Comparison of ENCODE assay signal across 28 mouse cellular contexts in genomic region chr4:59565571-59566188, GRCm38 (mm10). TPM values are rescaled to one million over a fixed set of nuclear protein-coding genes. Genes with fewer than 3 reads are reported as not detected.
DNase-seq lines count a peak whose midpoint lies in the region; ATAC-seq lines count a peak whose summit lies in the region.
"Had no signal": no experiment of that assay in that cellular context is flagged by ENCODE, and none has a peak within 500 bp of the region (broad histone marks: within the 10 kb centered on the region; RNA-seq: fewer than 3 reads in every experiment).

No protein-coding gene starts in this region.

- no peaks in the 10 kb centered on the region for H3K27me3 ChIP-seq in heart, embryonic 13.5 days (replicated peaks)
- no peaks in the 10 kb centered on the region for H3K27me3 ChIP-seq in heart, embryonic 12.5 days (replicated peaks)
- H3K27me3 ChIP-seq: forebrain, embryonic 13.5 days; heart, embryonic 15.5 days; intestine, embryonic 15.5 days; limb, embryonic 12.5 days; liver, embryonic 15.5 days; midbrain, embryonic 15.5 days; neural tube, embryonic 12.5 days had no signal

- H3K4me3 ChIP-seq in heart, embryonic 13.5 days: no peak overlapping the region
- H3K4me3 ChIP-seq in heart, embryonic 12.5 days: no peak overlapping the region
- H3K4me3 ChIP-seq: forebrain, embryonic 13.5 days; heart, embryonic 15.5 days; intestine, embryonic 15.5 days; limb, embryonic 12.5 days; liver, embryonic 15.5 days; midbrain, embryonic 15.5 days; neural tube, embryonic 12.5 days had no signal

- peak; percentile 42 for DNase-seq in A20 (ENCODE audit: low read depth, low spot score)
- DNase-seq in layer of hippocampus, adult 18-20 months (ENCODE audit: low spot score in 2 of 2): no peak
- no peak for DNase-seq in layer of hippocampus, postnatal 36 days
- DNase-seq: adrenal gland, postnatal 10 days; cerebellum, adult 8-10 months; cerebellum, postnatal 36 days; gastrocnemius, postnatal 10 days; heart, adult 18-20 months; heart, postnatal 36 days; kidney, adult 8-10 months; kidney, postnatal 10 days; right cerebral cortex, adult 18-20 months; thymus, adult 18-20 months; thymus, postnatal 36 days had no signal

- no peaks in the 10 kb centered on the region for H3K36me3 ChIP-seq in heart, embryonic 13.5 days
- no peaks in the 10 kb centered on the region for H3K36me3 ChIP-seq in heart, embryonic 12.5 days
- H3K36me3 ChIP-seq: heart, embryonic 15.5 days; intestine, embryonic 15.5 days; limb, embryonic 12.5 days; liver, embryonic 15.5 days; midbrain, embryonic 15.5 days; neural tube, embryonic 12.5 days had no signal

- peaks cover 9% of the 10 kb centered on the region for H3K9me3 ChIP-seq in heart, embryonic 13.5 days
- H3K9me3 ChIP-seq in heart, embryonic 12.5 days (replicated peaks): peaks cover 4% of the 10 kb centered on the region
- H3K9me3 ChIP-seq: heart, embryonic 15.5 days; intestine, embryonic 15.5 days; liver, embryonic 15.5 days; midbrain, embryonic 15.5 days; neural tube, embryonic 12.5 days had no signal

- no peak overlapping the region for H3K9ac ChIP-seq in heart, embryonic 13.5 days
- H3K9ac ChIP-seq in heart, embryonic 12.5 days: no peak overlapping the region
- H3K9ac ChIP-seq: forebrain, embryonic 13.5 days; heart, embryonic 15.5 days; intestine, embryonic 15.5 days; limb, embryonic 12.5 days; liver, embryonic 15.5 days; midbrain, embryonic 15.5 days; neural tube, embryonic 12.5 days had no signal

- H3K4me2 ChIP-seq in heart, embryonic 13.5 days: no peak overlapping the region
- H3K4me2 ChIP-seq in heart, embryonic 12.5 days: no peak overlapping the region
- H3K4me2 ChIP-seq: forebrain, embryonic 13.5 days; heart, embryonic 15.5 days; intestine, embryonic 15.5 days; limb, embryonic 12.5 days; liver, embryonic 15.5 days; midbrain, embryonic 15.5 days; neural tube, embryonic 12.5 days had no signal

- WGBS in heart, embryonic 13.5 days: 55% methylated on average over 8 of the region's 8 CpGs
- 52% methylated on average over 8 of the region's 8 CpGs for WGBS in heart, embryonic 12.5 days

- peak overlapping the region; percentile 2; the same call in 1 of the 2 replicates for H3K27ac ChIP-seq in heart, embryonic 13.5 days (replicated peaks)
- H3K27ac ChIP-seq in heart, embryonic 12.5 days (ENCODE audit: poor library complexity, severe bottlenecking): no peak overlapping the region
- H3K27ac ChIP-seq: forebrain, embryonic 13.5 days; heart, embryonic 15.5 days; intestine, embryonic 15.5 days; limb, embryonic 12.5 days; liver, embryonic 15.5 days; midbrain, embryonic 15.5 days; neural tube, embryonic 12.5 days had no signal

- H3K4me1 ChIP-seq in heart, embryonic 13.5 days: no peaks in the 10 kb centered on the region
- H3K4me1 ChIP-seq in heart, embryonic 12.5 days (replicated peaks): no peaks in the 10 kb centered on the region
- H3K4me1 ChIP-seq: forebrain, embryonic 13.5 days; heart, embryonic 15.5 days; intestine, embryonic 15.5 days; limb, embryonic 12.5 days; midbrain, embryonic 15.5 days; neural tube, embryonic 12.5 days had no signal

- ATAC-seq in heart, embryonic 13.5 days (ENCODE audit: extremely low read depth, insufficient number of reproducible peaks, low FRiP score, low TSS enrichment): no peak
- ATAC-seq in heart, embryonic 12.5 days (ENCODE audit: insufficient number of reproducible peaks, low FRiP score): no peak
- ATAC-seq in common myeloid progenitor, adult 5-6 weeks (replicated peaks; ENCODE audit: low read depth, poor library complexity, severe bottlenecking): peak; percentile 67
- ATAC-seq in megakaryocyte progenitor cell, adult 5-6 weeks (replicated peaks; ENCODE audit: poor library complexity): peak; percentile 56
- ATAC-seq: activated CD4-positive, CD25-positive, alpha-beta regulatory T cell, adult 4 months; forebrain, embryonic 13.5 days; hindbrain, embryonic 16.5 days; intestine, embryonic 15.5 days; lung, postnatal 0 days; midbrain, embryonic 15.5 days had no signal

RNA-seq across cellular contexts. Expression of gene Hsdl2, which starts 15.7 kb away (rescaled TPM):
- polyA plus RNA-seq in heart, embryonic 13.5 days (2015; fragmentation: Nextera tagmentation; extraction: Ambion mirVana): 38.1 and 39.8 TPM in 2 replicates
- 37.7 and 40.1 TPM in 2 replicates for polyA plus RNA-seq in heart, embryonic 12.5 days (2016; fragmentation: Nextera tagmentation; extraction: Ambion mirVana)
- 30.1 and 46.0 TPM in 2 replicates for total RNA-seq in common myeloid progenitor, adult 5-6 weeks (2017)
- 53.7 and 59.9 TPM in 2 replicates for total RNA-seq in megakaryocyte progenitor cell, adult 5-6 weeks (2015)
- total RNA-seq in megakaryocyte progenitor cell, adult 5-6 weeks (2017): 59.6 and 61.6 TPM in 2 replicates
- 10 to 100 TPM; 26.2 to 28.6 TPM for total RNA-seq in layer of hippocampus, adult 18-20 months (2021)
- 10 to 100 TPM; 28.2 to 29.0 TPM for total RNA-seq in layer of hippocampus, postnatal 36 days (2021)

RNA-seq across cellular contexts. Expression of gene Ptbp3, which starts 16.5 kb away (rescaled TPM):
- 27.1 and 31.0 TPM in 2 replicates for polyA plus RNA-seq in heart, embryonic 13.5 days (2015; fragmentation: Nextera tagmentation; extraction: Ambion mirVana)
- polyA plus RNA-seq in heart, embryonic 12.5 days (2016; fragmentation: Nextera tagmentation; extraction: Ambion mirVana): 45.3 and 46.4 TPM in 2 replicates
- 230 and 244 TPM in 2 replicates for total RNA-seq in common myeloid progenitor, adult 5-6 weeks (2017)
- 275 and 331 TPM in 2 replicates for total RNA-seq in megakaryocyte progenitor cell, adult 5-6 weeks (2015)
- 231 and 237 TPM in 2 replicates for total RNA-seq in megakaryocyte progenitor cell, adult 5-6 weeks (2017)
- 10 to 100 TPM; 37.4 to 41.8 TPM for total RNA-seq in layer of hippocampus, adult 18-20 months (2021)
- total RNA-seq in layer of hippocampus, postnatal 36 days (2021): 10 to 100 TPM; 35.1 to 39.8 TPM

Comparison
In these comparisons a context has a peak if more than half of its experiments do, and no peak if none do; other contexts are left out.
1. ATAC-seq: peak in common myeloid progenitor, adult 5-6 weeks (single experiment) and megakaryocyte progenitor cell, adult 5-6 weeks (single experiment); none in heart, embryonic 13.5 days (single experiment) and heart, embryonic 12.5 days (single experiment).